ENCODE assay signal across 8 mouse cellular contexts in genomic region chr17:65558217-65558616, GRCm38 (mm10). TPM values are rescaled to one million over a fixed set of nuclear protein-coding genes. Genes with fewer than 3 reads are reported as not detected.
A peak's percentile ranks its signal among the peaks of the same experiment; 100 is the strongest.
DNase-seq lines count a peak whose midpoint lies in the region; ATAC-seq and TF ChIP-seq lines count a peak whose summit lies in the region.

No protein-coding gene starts in this region.

- H3K4me3 ChIP-seq in midbrain, embryonic 10.5 days: peak overlapping the region; percentile 31
- no peak overlapping the region for H3K4me3 ChIP-seq in midbrain, embryonic 15.5 days
- H3K4me3 ChIP-seq in heart, embryonic 14.5 days (ENCODE audit: control insufficient read depth in 1 of 2, insufficient read depth in 1 of 2, low read depth in 1 of 2, low read length in 2 of 2): 0 out of 4 replicates have a peak overlapping the region, but pooled peaks have one; percentile 2 to 3

- peak; percentile 62; the same call in 1 of the 2 replicates for TF ChIP-seq CTCF in brain, embryonic 14.5 days (IDR thresholded peaks at IDR 0.05; ENCODE audit: borderline replicate concordance, extremely low read depth, insufficient read depth, insufficient read length)

- H3K9ac ChIP-seq in midbrain, embryonic 15.5 days: no peak overlapping the region
- H3K9ac ChIP-seq in heart, embryonic 14.5 days (ENCODE audit: low read length): no peak overlapping the region

- H3K9me3 ChIP-seq in midbrain, embryonic 10.5 days (replicated peaks): no peaks in the 10 kb centered on the region
- H3K9me3 ChIP-seq in midbrain, embryonic 15.5 days: no peaks in the 10 kb centered on the region
- H3K9me3 ChIP-seq in heart, embryonic 14.5 days (ENCODE audit: control insufficient read depth, low read length): no peaks in the 10 kb centered on the region

- H3K27me3 ChIP-seq in midbrain, embryonic 10.5 days (ENCODE audit: low read depth, poor library complexity, severe bottlenecking): no peaks in the 10 kb centered on the region
- H3K27me3 ChIP-seq in midbrain, embryonic 15.5 days (replicated peaks): no peaks in the 10 kb centered on the region
- H3K27me3 ChIP-seq in heart, embryonic 14.5 days (ENCODE audit: control insufficient read depth, insufficient read depth, low read length): no peaks in the 10 kb centered on the region

- H3K4me1 ChIP-seq in midbrain, embryonic 10.5 days: peaks cover 8% of the 10 kb centered on the region; the same call in 1 of the 2 replicates
- H3K4me1 ChIP-seq in midbrain, embryonic 15.5 days: no peaks in the 10 kb centered on the region
- peaks cover 0 to 7% of the 10 kb centered on the region in 2 experiments; a peak in 2 of 4 replicates for H3K4me1 ChIP-seq in heart, embryonic 14.5 days (ENCODE audit: control insufficient read depth in 2 of 2, insufficient read depth in 2 of 2, low read length in 2 of 2)

- DNase-seq in midbrain, embryonic 10.5 days (ENCODE audit: low spot score): peak; percentile 59
- peak; percentile 62 for DNase-seq in brain, embryonic 14.5 days (ENCODE audit: low read depth)
- DNase-seq in kidney, postnatal 25 days: peak; percentile 55 to 81
- peak; percentile 86 for DNase-seq in lung, postnatal 36 days
- peak; percentile 65 to 85 for DNase-seq in spleen, postnatal 4 days (ENCODE audit: low spot score in 2 of 2)

- WGBS in midbrain, embryonic 10.5 days: 43% methylated on average over 9 of the region's 9 CpGs
- WGBS in midbrain, embryonic 15.5 days: 41% methylated on average over 9 of the region's 9 CpGs
- WGBS in heart, embryonic 14.5 days: 39% methylated on average over 9 of the region's 9 CpGs

- TF ChIP-seq POLR2A in brain, embryonic 14.5 days (IDR thresholded peaks at IDR 0.05; ENCODE audit: borderline replicate concordance, extremely low read depth, insufficient read depth, insufficient read length, poor library complexity, severe bottlenecking): no peak

- H3K36me3 ChIP-seq in midbrain, embryonic 10.5 days: no peaks in the 10 kb centered on the region
- H3K36me3 ChIP-seq in midbrain, embryonic 15.5 days (replicated peaks): no peaks in the 10 kb centered on the region
- H3K36me3 ChIP-seq in heart, embryonic 14.5 days (ENCODE audit: control insufficient read depth, insufficient read depth, low read length): no peaks in the 10 kb centered on the region

- no peak overlapping the region for H3K27ac ChIP-seq in midbrain, embryonic 10.5 days (replicated peaks)
- no peak overlapping the region for H3K27ac ChIP-seq in midbrain, embryonic 15.5 days
- H3K27ac ChIP-seq in heart, embryonic 14.5 days (replicated peaks in 1 of 2; ENCODE audit: control insufficient read depth in 1 of 2, insufficient read depth in 1 of 2, low read depth in 2 of 2, low read length in 2 of 2): no peak overlapping the region

- no peak overlapping the region for H3K4me2 ChIP-seq in midbrain, embryonic 15.5 days
- peak overlapping the region; percentile 39 for H3K4me2 ChIP-seq in heart, embryonic 14.5 days (ENCODE audit: low read length)

- ATAC-seq in midbrain, embryonic 15.5 days (replicated peaks): no peak
- ATAC-seq in erythroblast, adult 5-6 weeks (replicated peaks; ENCODE audit: low FRiP score, poor library complexity, severe bottlenecking): peak; percentile 67
- ATAC-seq in heart, embryonic 14.5 days (ENCODE audit: insufficient number of reproducible peaks, insufficient read depth, low FRiP score, low read depth): no peak

RNA-seq across cellular contexts. Expression of gene Tmem232, which starts 17.6 kb away (rescaled TPM):
- 0.11 TPM in 1 of 2 replicates, not detected in the other for polyA plus RNA-seq in midbrain, embryonic 10.5 days (2016; fragmentation: Nextera tagmentation; extraction: Ambion mirVana)
- 0.48 and 0.59 TPM in 2 replicates for polyA plus RNA-seq in midbrain, embryonic 15.5 days (2015; fragmentation: Nextera tagmentation; extraction: Ambion mirVana)
- 0.21 and 0.31 TPM in 2 replicates for polyA plus RNA-seq in brain, embryonic 14.5 days (2012; rRNA removed)
- not detected in 2 replicates for total RNA-seq in erythroblast, adult 5-6 weeks (2015; ENCODE audit: low replicate concordance)
- not detected in 2 replicates for total RNA-seq in erythroblast, adult 5-6 weeks (2017; ENCODE audit: low replicate concordance)
- polyA plus RNA-seq in heart, embryonic 14.5 days (2014; fragmentation: Nextera tagmentation; extraction: Ambion mirVana): 0.14 TPM in 1 of 2 replicates, not detected in the other

RNA-seq across cellular contexts. Expression of gene Vapa, which starts 55.1 kb away (rescaled TPM):
- polyA plus RNA-seq in midbrain, embryonic 10.5 days (2016; fragmentation: Nextera tagmentation; extraction: Ambion mirVana): 174 and 184 TPM in 2 replicates
- 257 and 259 TPM in 2 replicates for polyA plus RNA-seq in midbrain, embryonic 15.5 days (2015; fragmentation: Nextera tagmentation; extraction: Ambion mirVana)
- polyA plus RNA-seq in brain, embryonic 14.5 days (2012; rRNA removed): 75.9 and 76.7 TPM in 2 replicates
- total RNA-seq in erythroblast, adult 5-6 weeks (2015; ENCODE audit: low replicate concordance): 39.3 and 48.2 TPM in 2 replicates
- total RNA-seq in erythroblast, adult 5-6 weeks (2017; ENCODE audit: low replicate concordance): 28.4 and 31.3 TPM in 2 replicates
- polyA plus RNA-seq in heart, embryonic 14.5 days (2014; fragmentation: Nextera tagmentation; extraction: Ambion mirVana): 172 and 177 TPM in 2 replicates
